Mouse (Mus musculus) hematopoietic stem cell, adult 5-6 weeks (primary cell): ENCODE data around the gene Chchd6. TPM values are rescaled to one million over a fixed set of nuclear protein-coding genes. Genes with fewer than 3 reads are reported as not detected.
A peak's percentile ranks its signal among the peaks of the same experiment; 100 is the strongest.

Experiments
- ATAC-seq, 2 experiments: fragments of 125-278 bp in 1 of 2; replicated peaks in 1 of 2; 2 replicates each; pipeline ENCODE4 v1.8.0; 2016 to 2017; ENCODE audit warnings: inconsistent platforms in 2 of 2, mild to moderate bottlenecking in 2 of 2, moderate number of reproducible peaks in 2 of 2, low read depth in 1 of 2, moderate TSS enrichment in 1 of 2; ENCODE audit not compliant: low FRiP score in 2 of 2, poor library complexity in 2 of 2, severe bottlenecking in 2 of 2, insufficient read depth in 1 of 2, low TSS enrichment in 1 of 2
- total RNA-seq: library from RNA; stranded (forward); fragments of 172-1452, 232-1000 nt; gene quantifications from 2 replicates; pipeline ENCODE4 v1.2.3, GENCODE M21; 2017

Gene Chchd6
- total RNA-seq, 1 experiment from 2014 or later = 10.4 TPM

DNA sequence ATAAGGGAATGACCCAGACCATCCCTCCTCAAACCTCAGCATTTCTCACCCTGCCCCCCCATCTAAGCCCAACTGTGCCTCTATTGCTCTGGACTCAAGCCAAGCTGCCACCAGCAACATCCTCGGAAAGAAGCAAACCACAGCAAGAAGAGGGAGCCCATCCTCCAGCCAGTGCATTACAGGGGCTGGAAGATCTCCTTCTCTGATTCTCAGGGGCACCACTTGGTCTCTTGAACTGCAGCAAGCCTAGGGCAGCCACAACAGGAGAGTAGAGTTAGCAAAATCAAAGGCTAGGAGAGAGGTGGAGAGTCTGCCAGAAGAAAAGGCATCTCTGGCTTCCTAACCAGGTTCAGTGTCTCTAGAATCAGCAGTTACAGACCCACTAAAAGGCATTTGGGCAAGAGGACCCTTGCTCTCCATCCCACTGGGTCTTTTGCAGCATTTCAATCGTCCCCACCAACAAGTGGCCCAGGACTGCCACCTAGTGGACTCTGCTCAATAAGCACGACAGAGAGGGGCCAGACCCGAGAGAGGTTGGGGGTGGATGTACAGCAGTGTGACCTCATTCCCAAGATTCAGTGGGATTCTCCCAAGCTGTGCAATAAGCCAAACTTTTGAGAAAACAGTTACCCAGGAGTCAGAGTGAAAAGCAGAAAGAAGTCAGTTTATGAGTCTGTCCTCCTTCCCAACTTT is 42.3 kb downstream of the Chchd6 start:
- ATAC-seq = peak; percentile 70 to 94

DNA sequence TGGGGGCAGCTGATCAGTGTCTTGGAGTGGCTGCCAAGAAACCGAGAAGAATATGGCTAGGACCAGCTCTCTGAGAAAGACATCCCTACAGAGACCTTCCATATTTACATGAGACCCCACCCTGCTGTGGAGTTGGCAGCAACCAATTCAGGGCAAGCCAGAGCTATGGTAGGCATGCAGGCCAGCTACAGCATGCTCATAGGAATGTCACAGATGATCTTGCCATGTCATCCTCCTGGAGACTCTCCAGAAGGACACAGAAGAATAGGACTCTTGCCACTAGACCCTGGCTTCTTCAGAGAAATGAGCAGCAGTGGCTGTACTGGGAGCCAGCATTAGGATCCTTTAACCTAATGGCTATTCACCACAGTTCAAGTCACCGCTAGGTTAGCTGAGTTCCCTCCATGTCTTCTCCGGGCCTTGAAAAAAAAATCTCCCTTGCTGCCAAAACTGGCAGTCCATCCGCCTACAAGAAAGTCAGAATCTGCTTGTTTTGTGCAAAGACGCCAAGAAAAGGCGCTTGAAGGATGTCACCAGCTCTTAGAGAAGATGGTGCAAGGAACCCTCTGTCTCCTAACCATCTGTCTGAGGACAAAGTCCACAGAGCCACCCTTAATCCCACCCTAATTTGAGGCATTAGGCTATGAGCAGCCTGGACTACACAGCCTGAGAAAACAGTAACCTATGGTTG is 43.0 kb downstream of the Chchd6 start:
- no peak for ATAC-seq

DNA sequence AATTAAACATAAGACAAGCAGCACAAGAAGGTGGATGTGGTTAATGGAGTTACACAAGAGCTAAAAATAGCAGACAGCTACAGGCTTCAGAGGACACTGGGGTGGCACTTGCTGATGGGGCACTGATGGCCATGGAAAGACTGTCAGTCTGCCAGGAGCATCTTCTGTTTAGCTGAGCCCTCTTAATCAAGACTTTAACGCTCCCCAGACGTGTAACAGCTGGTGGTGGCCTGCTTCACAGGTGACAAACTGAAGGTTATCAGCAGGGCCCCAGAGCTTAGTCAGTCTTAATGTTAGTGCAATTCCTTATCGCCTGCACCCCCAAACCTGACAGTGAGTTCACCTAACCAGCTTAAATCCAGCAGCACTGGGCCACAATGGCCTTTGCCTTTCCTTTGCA is 46.3 kb downstream of the Chchd6 start:
- no peak for ATAC-seq

GRCm38 (mm10) chr6:89547951-89548350 is 47.5 kb downstream of the Chchd6 start:
- no peak for ATAC-seq

DNA sequence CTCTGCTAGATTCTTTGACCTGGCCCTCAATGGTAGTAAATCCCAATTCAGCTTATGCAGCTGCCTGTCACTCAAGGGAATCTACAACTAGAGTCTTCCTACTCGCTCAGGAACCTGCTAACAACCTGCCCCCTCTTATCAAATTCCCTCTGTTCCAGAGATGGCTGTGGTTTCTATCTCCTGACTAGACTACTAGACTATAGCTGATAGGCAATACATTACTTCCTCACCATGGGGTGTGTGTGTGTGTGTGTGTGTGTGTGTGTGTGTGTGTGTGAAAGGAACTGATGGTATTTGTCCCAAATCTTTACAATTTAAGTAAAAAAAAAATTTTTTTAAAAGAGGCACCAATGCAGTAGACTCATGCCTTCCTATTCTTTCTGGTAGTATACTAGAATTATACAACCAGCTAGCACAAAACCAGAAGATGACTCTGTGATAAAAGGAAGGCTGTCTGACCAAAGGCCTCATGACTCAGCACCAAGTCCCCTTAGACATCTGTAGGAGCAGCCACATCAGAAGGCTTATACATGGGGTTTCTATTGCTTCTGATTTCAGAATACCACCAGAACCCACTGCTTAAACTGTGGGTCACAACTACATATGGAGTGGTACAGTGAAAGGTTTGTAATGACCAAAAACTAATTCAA is 57.2 kb downstream of the Chchd6 start:
- peak in 1 of 2 experiments; percentile 37; a peak in 1 of 4 replicates for ATAC-seq

- no peak for ATAC-seq
Observed at GRCm38 (mm10) chr6:89535626-89536225, 59.7 kb downstream of the Chchd6 start.

DNA sequence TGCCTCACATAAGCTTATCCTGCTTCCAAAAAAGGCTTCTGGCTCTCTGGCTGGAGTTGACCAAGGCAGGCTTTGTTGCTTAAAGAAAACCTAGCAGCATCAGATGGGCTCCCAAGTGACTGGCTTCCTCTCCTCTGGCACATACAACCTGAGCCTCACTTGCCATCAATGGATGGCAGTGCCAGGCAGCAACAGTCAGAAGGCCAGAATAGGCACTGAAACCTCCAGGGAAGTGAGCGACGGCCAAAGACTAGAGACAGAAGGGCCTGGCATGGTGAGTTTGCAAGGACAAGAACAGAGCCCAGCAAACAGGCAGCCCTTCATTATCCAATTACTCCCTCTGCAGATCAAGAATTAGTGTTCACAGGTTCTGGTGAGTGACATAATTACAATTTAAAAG is 70.7 kb downstream of the Chchd6 start:
- ATAC-seq = no peak

DNA sequence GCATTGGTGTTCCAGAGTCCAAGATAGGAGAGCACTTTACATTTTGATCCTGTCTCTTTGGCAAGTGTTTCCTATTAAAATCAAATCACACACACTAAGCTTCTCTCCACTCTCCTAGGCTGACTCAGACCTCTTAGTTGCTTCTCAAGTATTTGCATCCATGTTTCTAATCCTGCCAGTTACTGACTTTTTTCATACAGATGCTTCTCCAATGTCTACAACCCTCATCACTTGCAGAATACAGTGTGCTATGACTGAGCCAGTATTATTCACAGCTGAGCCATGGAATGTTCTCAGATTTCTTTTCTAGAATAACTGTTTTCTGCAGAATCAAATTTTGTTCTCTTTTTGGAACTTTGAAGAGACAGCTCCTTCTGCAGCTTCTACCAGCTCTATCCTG is 85.3 kb downstream of the Chchd6 start:
- ATAC-seq = no peak

DNA sequence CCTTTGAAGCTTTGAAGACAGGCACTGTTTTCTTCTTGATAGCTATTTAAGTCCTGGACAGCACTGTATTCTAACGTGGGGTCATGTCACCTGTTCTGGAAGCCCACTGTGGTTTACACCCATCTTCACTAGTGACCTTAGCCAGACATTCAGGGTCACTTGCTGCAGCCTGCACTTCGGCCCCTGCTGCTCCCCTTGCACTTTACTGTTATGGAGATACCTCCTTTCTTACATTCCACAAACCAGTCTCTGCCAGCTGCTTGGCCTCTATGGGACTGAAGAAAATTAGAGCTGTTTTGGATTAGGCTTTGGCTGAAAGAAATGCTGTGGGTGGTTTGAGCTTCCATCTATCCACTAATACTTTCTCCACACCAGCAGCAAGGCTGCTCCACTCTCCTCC is 86.7 kb downstream of the Chchd6 start:
- ATAC-seq = no peak

DNA sequence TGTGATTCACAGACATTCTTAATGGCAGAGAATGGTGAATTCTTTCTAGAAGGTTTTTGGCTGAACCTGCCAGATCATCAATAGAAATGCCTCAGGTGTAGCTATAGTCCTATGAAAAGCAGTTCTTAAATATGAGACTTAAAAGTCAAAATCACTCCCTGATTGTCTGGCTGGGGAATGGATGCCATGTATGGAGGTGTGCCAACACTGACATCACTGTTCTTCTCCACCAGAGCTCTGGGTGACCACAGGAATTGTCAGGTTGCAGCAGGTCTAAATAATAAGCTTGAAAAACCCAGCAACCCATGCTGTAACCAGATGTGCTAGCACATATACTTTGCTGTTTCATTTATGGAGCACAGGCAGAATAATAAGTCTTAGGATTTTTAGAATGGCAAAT is 87.2 kb downstream of the Chchd6 start:
- ATAC-seq = no peak

DNA sequence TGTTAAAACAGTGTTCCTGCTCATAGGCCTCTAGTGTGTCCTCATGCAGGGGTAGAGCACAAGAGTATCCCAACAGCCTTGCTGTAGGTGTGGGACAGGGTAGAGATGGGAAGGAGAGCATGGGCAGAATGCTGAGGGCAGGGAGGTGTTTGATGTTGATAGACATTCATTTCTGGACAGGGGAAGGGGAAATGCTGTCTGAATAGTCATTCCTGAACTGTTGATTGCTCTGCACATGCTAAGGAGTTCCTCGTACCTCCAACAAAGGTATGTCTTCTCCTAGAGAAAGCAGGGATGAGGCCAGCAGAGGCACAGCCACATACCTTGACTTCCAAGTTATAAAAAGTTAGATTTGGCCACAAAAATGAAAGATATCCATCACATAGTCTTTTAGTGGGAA is 95.5 kb downstream of the Chchd6 start:
- no peak for ATAC-seq

- no peak for ATAC-seq
Observed at GRCm38 (mm10) chr6:89498764-89499516, 96.5 kb downstream of the Chchd6 start.

- no peak for ATAC-seq
Observed at GRCm38 (mm10) chr6:89496916-89497315, 98.5 kb downstream of the Chchd6 start.

- ATAC-seq = no peak
Observed at GRCm38 (mm10) chr6:89492368-89492767, 103.1 kb downstream of the Chchd6 start.

- ATAC-seq = no peak
Observed at GRCm38 (mm10) chr6:89490369-89490768, 105.1 kb downstream of the Chchd6 start.

DNA sequence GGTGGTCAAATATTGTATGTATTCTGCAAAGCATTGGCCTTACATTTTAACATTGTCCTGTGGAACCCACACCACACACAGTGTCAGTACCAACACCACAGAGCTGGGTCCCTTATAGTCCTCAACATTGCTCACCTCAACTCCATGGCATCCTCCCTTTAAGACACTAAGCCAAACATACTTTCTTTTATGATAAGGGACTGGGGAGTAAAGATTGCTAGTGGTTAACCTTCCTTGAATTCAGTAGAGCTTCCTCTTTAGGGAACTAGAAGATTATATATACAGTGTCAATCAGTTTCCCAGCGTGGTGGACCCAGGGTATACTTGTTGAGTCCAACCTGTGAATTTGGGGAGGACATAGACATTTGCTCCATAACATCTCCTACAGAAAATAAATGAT is 105.9 kb downstream of the Chchd6 start:
- ATAC-seq = no peak

DNA sequence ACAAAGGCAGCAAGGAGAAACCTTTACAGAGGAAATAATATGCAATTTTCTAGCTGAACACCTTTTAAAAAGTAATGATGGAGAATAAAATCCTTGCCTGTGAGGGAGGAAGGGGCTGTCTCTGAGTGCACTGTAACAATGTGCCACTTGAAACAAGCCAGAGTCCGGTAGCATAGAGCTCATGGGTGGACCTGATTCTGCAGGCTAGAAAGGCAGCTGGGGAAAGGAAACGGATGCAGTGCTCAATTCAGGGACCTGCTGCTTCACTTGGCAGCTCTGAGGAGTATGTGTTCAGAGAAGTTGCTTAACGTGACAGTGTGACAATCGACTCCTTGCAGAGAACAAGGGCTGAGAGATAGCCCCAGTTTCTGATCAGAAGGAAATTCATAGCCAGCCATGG is 109.4 kb downstream of the Chchd6 start:
- no peak for ATAC-seq

GRCm38 (mm10) chr6:89481192-89481591 is 114.3 kb downstream of the Chchd6 start:
- ATAC-seq = no peak
